Mouse (Mus musculus): ENCODE measurements around the gene C1qc.

C1qc gene

DNA sequence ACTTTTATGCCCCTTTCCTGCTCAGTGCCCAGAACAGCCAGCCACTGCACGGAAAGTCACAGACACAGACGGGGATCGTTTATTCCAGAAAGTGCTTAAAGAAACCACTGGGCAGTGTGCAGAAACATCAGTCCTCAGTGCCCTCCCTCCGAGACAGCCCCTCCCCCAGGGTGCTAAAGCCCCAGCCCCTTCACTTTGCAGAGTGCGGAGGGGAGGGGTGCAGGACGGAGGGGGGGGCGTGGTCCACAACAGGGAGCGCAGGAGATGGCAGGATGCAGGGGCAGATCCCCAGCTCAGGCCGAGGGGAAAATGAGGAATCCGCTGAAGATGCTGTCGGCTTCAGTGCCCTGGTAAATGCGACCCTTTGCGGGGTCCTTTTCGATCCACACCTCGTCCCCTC, 3.0 kb upstream of the C1qc start:
- DNase-seq (ENCODE audit: low spot score): no peak

DNA sequence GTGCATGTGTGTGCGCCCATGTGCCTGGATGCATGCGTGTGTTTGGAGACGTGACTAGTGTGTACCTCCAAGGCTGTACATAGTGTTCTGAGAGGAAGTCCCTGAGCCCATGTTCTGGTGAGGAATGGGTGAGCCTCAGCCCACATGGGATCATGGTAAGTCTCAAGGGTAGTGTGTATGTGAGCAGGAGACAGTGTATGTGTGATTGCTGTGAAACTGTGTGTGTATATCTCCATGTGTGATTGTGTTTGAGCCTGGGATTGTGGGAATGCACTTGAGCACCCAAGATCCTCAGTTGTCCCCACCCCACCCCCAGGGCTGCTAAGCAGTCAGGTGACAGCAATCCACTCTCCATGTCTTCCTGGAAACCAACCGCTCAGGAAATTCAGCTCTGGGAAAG, 2.0 kb upstream of the C1qc start:
- DNase-seq (ENCODE audit: low spot score): no peak

DNA sequence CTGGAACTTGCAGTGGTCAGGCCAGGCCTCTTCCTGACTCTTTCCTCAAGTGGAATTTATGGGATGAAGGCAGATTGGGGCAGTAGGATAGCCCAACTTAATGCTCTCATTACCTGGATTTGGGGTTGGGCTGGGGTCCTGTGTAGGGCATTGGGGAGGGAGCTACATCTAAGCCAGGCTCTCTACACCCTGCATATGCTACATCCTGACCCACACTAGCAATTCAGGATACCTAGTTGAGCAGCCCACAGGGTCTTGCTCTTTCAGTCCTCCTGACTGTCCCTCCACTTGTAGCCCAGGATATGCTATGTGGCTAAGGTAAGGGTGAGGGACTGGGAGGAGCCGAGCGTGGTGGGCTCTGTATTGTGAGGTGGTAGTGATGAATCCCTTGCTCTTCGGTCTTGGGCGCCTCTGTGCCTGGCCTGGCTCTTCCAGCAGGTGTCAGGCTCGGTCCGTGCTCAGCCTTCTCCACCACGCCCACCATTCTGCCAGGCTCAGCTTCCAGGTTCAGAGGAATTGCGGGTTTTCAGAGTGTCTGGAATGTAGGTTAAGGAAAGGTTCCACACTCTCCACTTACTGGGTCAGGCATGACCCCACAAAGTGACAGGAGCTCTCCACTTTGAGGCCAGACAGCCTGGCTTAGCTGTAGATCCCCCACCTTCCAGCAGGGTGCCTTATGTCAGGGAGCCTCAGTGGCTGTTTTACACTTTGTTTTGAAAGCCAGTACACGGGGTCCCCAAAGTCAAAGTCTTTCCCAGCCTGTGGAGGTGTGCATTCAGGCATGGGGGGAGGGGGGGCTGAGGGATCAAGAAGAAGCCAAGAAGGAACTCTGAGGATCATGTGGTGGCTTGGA, 1.1 kb upstream of the C1qc start:
- DNase-seq (ENCODE audit: low spot score): peak; percentile 30

DNA sequence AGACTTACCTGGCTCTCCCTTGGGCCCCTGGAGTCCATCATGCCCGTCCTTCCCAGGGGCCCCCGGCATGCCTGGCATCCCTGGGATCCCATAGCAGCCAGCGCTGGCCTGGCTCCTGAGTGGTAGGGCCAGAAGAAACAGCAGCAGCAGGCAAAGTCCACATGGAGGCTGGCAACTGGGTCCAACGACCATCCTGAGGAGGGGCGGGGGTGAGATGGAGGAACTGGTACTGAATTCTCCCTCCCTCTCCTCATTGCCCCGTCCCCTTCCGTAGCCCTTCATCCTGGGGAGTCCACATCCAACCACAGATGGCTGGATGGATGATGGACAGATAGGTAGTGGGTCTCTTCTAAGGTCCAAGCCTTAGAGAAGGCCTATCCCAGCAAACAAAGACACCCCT, 494 bp downstream of the C1qc start:
- DNase-seq (ENCODE audit: low spot score): no peak

DNA sequence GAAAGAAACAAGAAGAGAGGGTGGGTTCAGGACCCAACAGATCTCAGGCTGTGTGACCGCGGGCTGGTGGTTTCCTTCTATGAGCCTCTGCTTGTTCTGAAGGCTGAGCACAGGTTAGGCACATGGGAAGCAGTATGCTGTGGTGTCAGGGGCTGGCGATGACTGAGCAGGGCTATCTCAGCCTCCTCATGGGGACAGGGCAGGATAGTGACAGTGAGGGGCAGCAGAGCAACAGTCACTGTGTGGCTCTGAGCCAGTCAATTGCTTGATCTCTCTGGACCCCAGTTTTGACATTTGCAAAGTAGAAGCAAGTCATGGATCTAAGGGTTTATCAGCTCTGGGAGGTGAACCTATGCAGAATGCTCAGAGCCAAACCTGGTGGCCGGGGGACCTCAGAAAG, 1.8 kb downstream of the C1qc start:
- no peak for DNase-seq (ENCODE audit: low spot score)

DNA sequence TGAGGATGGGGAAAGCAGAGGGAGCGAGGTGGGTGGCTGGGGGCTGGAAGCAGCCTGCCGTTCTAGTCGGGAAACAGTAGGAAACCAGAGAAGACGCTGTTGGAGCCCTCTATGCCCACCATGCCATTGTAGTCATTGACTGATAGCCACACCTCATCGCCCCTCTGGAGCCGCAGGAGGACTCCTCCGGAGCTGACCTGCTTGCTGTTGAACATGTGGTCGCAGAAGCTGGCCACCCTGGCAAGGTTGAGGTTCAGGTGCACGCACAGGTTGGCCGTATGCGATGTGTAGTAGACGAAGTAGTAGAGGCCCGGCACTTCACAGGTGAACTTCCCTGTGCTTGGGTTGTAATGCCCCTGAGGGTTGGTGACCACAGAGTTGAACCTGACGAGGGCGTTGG, 2.9 kb downstream of the C1qc start:
- DNase-seq (ENCODE audit: low spot score): no peak

DNA sequence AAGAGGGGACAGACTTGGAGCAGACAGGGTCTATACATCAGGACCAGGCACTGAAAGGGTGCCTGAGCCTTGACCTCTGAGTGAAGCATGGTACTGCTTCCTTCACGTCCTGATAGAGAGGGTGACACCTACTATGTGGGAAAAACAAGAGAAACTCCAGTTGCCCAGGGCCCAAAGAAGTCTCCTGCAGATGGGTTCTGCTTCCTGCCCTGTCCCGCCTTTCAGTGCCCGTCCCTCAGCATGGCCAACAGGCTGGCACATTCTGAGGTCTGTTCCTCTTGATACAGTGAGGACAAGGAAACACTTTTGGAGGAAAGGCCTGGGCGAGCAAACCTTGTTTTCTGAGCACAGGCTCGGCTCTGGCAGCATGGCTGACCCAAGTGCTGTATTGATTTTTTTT, 5.2 kb downstream of the C1qc start:
- DNase-seq (ENCODE audit: low spot score): no peak

DNA sequence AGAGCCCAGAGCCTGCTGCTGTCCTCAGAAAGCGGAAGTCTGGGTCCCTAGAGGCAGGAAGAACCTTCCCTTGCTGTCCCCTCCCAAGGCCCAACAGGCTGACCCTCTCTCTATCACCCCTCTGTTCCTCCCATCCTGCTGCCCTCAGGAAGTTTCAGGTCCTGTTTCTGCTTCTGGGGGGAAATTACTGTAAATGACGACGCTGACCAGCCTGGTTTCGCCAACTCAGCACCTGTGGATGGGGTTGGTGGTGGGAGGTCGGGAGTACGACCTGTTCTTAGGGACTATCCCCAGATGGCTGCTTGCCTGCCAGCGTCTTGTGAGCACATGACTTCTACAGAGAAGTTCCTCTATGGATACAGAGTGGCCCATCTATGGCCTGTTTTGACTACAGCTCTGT, 6.8 kb downstream of the C1qc start, which contains the start of gene C1qb:
Gene C1qb, minus strand, starts transcription at position 87 of the 400 bp plus-strand sequence.
- DNase-seq (ENCODE audit: low spot score): no peak

DNA sequence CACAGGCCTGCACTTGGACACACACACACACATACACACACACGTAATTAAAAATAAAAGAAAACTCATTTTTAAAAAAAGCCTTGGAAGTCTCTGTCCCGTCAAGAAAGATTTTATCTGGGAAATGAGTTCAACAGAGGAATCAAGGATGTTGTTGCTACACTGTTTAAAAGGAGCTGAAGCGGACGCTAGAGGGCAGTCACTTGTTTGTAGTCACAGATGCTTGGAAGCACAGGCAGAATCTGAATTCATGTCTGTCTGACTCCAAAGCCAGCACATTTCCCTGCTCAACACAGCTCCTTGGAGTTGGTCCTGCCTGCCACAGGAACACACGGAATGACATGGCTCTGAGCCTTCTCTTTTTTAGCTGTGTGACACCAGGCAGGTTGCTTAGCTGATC, 14.3 kb downstream of the C1qc start:
- DNase-seq (ENCODE audit: low spot score): peak; percentile 31

DNA sequence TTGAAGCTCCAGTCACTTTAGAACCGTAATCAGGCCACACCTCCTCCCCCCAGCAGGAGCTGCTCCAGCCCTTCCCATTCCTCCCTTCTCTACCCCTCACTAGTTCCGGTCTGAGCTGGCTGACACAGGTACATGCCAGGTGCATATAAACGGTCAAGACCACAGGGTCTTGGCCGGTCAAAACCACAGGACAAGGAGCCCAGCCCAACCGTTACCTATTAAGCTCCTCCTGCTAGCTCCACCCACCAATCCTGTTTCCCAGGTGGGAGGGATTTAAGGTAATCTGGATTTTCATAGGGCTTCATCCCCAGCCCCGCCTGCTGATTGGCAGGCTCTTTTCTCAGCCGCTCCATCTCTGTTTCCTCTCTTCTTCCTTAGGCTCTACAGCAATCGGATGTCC, 14.7 kb downstream of the C1qc start:
- no peak for DNase-seq (ENCODE audit: low spot score)

- DNase-seq (ENCODE audit: low spot score): peak; percentile 43
These were observed 15.9 kb downstream of the C1qc start for GRCm38 (mm10) chr4:136876971-136877370.

DNA sequence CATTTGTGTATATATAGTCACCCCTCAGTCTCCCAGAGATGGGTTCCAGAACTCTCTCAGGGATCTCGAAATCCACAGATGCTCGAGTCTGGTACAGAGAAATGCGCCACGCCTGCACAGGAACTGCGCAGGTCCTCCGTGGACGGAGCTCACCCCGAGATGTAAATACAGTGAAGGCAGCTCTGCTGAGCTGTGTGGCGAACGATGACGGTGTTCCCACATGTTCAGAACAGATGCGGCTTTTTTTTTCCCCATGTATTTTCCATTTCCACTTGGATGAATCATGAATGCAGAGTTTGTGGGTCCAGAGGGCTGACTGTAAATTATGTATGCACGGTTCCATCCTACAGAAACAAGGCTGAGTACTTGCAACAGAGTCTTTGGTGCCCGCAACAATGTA, 17.9 kb downstream of the C1qc start:
- DNase-seq (ENCODE audit: low spot score): no peak

GRCm38 (mm10) chr4:136868371-136868770, 24.5 kb downstream of the C1qc start:
- no peak for DNase-seq (ENCODE audit: low spot score)

DNA sequence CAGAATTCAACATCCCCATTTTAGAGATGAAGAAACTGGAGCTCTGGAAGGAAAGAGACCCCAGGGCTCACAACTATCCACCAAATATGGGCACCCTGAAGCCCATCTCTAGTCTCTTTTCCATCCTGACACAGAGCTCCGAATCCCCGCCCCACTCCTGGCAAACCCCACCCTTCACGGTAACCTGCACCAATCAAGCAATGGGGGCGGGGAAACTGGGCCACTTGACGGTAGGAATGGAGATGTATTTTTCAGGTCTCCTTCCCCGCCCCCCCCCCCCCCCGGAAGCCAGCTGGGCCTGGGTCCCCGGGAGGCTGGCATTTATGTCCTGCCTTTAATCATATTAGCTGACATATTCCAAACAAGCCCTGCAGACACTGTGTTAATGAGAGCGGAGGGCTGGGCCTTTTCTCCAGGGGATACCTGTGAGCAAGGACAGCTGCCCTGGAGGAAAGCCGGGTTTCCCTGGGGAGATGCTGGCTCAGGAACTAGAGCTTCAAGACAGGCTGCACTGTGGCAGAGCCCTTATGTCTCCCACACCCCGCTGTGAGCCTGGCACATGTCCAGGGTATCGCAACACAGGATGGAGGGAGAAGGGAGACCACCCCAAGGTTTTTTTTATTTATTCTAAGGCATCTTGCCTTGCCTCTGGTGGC, 25.0 kb downstream of the C1qc start:
- no peak for DNase-seq (ENCODE audit: low spot score)

DNA sequence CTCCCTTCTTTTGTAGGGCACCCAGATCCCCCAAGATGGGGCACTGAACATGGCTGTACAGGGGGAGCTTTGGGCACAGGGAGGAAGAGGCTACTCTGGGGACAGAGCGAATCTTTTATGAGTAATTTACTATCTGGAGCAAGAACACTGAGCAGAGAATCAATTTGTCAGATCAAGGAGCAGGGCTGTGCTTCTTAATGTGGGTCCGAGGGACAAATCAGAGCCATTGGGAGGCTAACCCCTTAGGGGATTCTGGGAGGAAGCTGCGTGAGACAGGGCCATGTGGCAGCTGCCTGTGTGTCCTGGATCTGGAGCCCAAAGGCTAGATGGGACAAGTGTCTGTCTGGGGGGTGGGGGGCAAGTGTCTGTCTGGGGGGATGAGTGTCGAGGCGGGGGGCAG, 27.3 kb downstream of the C1qc start:
- DNase-seq (ENCODE audit: low spot score): no peak

DNA sequence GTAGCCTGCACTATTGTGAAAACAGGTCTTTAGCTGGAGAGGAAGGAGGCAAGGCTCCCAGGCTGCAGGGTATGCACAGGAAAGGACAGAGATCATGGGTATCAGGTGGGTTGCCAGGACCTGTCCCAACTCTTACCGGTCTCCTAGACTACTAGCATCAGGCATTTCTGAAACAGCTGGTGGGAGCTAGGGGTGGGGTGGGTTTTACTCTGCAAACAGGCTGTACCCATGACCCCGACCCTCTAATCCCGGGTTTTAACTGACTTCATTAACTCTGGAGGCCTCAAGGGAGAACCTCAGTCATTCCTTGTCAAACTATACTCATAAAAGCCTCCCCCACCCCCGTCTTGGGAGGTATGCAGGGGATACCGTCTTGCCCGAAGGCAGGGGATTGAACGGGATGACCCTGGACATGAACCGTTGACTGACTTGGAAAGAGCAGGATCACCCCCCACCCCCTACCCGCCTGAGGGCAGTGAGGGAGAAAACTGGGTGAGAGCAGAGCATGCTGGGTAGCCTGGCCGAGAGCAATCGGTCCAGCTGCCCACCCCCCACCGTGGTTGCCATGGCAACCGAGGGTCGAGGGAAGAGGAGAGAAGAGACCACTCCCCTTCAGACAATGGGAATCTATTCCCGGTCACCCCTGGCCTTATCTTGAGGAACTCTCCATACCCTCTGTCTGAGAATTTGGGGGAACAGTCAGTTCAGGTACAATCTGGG, 28.0 kb downstream of the C1qc start:
- no peak for DNase-seq (ENCODE audit: low spot score)

- no peak for DNase-seq (ENCODE audit: low spot score)
These were observed 29.3 kb downstream of the C1qc start for GRCm38 (mm10) chr4:136863517-136863916.

GRCm38 (mm10) chr4:136862411-136862810, 30.5 kb downstream of the C1qc start:
- no peak for DNase-seq (ENCODE audit: low spot score)

- DNase-seq (ENCODE audit: low spot score): no peak
These were observed 31.1 kb downstream of the C1qc start for GRCm38 (mm10) chr4:136861806-136862205.

- no peak for DNase-seq (ENCODE audit: low spot score)
These were observed 32.8 kb downstream of the C1qc start for GRCm38 (mm10) chr4:136860022-136860421.

- no peak for DNase-seq (ENCODE audit: low spot score)
These were observed 37.8 kb downstream of the C1qc start for GRCm38 (mm10) chr4:136855081-136855480.

- no peak for DNase-seq (ENCODE audit: low spot score)
These were observed 39.9 kb downstream of the C1qc start for GRCm38 (mm10) chr4:136852989-136853388.

DNA sequence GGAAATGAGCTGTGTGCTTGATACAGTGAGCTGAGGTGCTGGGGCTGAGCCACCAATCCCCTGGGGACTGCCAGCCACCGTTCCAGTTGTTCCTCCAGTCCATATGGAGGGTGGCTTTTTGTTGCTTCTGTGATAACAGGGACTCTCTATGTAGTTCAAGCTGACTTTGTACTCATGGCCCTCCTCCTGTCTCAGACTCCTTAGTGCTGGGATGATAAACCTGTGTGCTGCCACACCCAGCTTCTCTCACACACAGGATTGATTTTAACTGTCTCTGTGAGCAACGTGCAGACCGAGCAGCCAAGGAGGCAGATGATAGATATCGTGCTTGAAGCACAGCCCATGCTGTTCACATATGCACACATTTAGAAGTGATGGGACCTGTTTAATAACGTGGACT, 40.7 kb downstream of the C1qc start:
- no peak for DNase-seq (ENCODE audit: low spot score)
